Mouse (Mus musculus) midbrain, embryonic 13.5 days (tissue): ENCODE measurements around the gene Sh3pxd2a. TPM values are rescaled to one million over a fixed set of nuclear protein-coding genes. Genes with fewer than 3 reads are reported as not detected.

Experiments
- ATAC-seq: fragments of 200-750 bp; cut with Nextera tagmentation; 2 replicates; pipeline ENCODE4 v1.8.0; 2017; ENCODE audit warnings: mild to moderate bottlenecking, moderate TSS enrichment, moderate library complexity
- H3K27ac ChIP-seq: fragments of 300-500 bp; sonication (generic); 2 replicates; pipeline ENCODE4 v1.5.1; 2015; ENCODE audit warnings: inconsistent platforms, mild to moderate bottlenecking, moderate library complexity
- H3K27me3 ChIP-seq: fragments of 300-500 bp; sonication (generic); 2 replicates; pipeline ENCODE4 v1.6.1; 2015; ENCODE audit warnings: mild to moderate bottlenecking, inconsistent platforms
- H3K36me3 ChIP-seq: fragments of 300-500 bp; sonication (generic); 2 replicates; pipeline ENCODE4 v1.6.1; 2015; ENCODE audit warnings: mild to moderate bottlenecking, inconsistent platforms
- H3K4me1 ChIP-seq: fragments of 300-500 bp; sonication (generic); replicated peaks from 2 replicates; pipeline ENCODE4 v1.6.1; 2015; ENCODE audit warnings: inconsistent platforms
- H3K4me2 ChIP-seq: fragments of 300-500 bp; sonication (generic); replicated peaks from 2 replicates; pipeline ENCODE4 v1.6.1; 2015; ENCODE audit warnings: moderate library complexity, mild to moderate bottlenecking, inconsistent platforms
- H3K4me3 ChIP-seq: fragments of 300-500 bp; sonication (generic); replicated peaks from 2 replicates; pipeline ENCODE4 v1.5.1; 2015; ENCODE audit warnings: mild to moderate bottlenecking, inconsistent platforms
- H3K9ac ChIP-seq: fragments of 300-500 bp; sonication (generic); replicated peaks from 2 replicates; pipeline ENCODE4 v1.6.1; 2015; ENCODE audit warnings: mild to moderate bottlenecking, inconsistent platforms
- H3K9me3 ChIP-seq: fragments of 300-500 bp; sonication (generic); 2 replicates; pipeline ENCODE4 v1.6.1; 2016; ENCODE audit warnings: mild to moderate bottlenecking, inconsistent platforms
- WGBS: fragments of 180-500 bp; shearing (Covaris S2); methylation state at CpG from one replicate; pipeline ENCODE4 v1.1.7; 2015; 5-methylcytosine and 5-hydroxymethylcytosine counted together
- polyA plus RNA-seq: library from polyadenylated mRNA; unstranded; fragments of >200 nt; fragmentation: Nextera tagmentation; extraction: Ambion mirVana; gene quantifications from 2 replicates; pipeline ENCODE4 v1.2.1, GENCODE M21; 2015

The Sh3pxd2a gene
- polyA plus RNA-seq, 1 experiment from 2014 or later = 2.2 TPM

DNA sequence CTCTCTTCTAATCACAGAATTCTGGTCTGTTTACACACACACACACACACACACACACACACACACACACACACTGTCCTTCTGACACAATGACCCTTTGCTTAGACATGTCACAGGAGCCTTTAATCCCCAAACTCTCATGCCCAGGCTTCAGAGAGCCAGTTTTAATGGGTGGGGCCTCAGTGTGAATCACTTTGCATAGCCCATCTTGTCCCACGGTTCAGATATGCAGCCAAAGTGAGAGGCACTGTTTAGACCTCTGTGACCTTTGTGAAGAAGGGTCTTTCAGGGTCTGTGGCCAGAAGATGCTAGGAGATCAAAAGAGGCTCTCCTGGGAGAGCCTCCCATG is 148.3 kb downstream of the Sh3pxd2a start:
- WGBS = 3% methylated on average over 1 of the region's 1 CpGs
- Histone ChIP-seq H3K27ac (no peak overlapping the region), H3K4me3 (no peak overlapping the region), H3K9ac (no peak overlapping the region), H3K4me1 (peaks cover 57% of the 10 kb centered on the region), H3K4me2 (no peak overlapping the region), H3K9me3 (no peaks in the 10 kb centered on the region), H3K27me3 (peaks cover 8% of the 10 kb centered on the region; the same call in 1 of the 2 replicates), H3K36me3 (no peaks in the 10 kb centered on the region)
- no peak for ATAC-seq

DNA sequence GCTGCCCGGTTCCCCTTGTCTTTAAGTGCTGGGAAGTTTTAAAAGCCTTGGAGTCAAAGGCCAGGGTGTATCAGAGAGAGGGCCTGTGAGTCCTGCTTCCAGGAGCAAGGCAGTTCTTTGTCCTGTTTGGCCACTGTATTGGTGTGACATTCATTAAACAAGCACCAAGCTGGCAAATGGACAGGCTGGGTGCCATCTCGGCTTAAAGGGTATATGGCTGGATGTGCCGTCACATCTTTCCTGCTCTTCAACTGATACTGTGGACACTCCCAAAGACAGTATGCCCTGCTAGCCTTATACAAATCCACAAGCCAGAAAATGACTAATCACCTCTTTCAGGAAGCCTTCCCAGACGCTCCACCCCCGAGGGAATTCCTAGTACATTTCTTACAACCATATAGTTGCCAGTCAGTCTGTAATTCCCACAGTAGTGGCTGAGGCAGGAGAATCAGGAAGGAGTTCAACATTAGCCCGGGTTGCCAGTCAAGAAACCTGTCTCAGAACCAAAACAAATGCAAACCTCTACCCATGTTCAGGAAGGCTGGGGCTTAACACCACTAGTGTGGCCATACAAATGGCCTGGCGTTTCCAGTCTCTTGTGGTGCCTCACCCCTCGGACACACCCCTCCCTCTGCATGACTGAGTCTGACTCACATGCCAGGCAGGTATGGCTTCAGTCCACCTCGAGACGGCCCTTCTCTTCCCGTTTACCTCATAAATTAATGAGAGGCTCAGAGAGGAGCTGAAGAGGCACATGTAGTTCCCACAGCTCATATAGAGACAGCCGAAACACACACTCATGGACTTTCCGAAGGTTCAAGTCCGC is 148.9 kb downstream of the Sh3pxd2a start:
- H3K4me2 ChIP-seq = peak overlapping the region; percentile 60
- peaks cover 51% of the 10 kb centered on the region for H3K4me1 ChIP-seq
- WGBS = 55% methylated on average over 14 of the region's 14 CpGs

GRCm38 (mm10) chr19:47314076-47314941 is 149.9 kb downstream of the Sh3pxd2a start:
- Histone ChIP-seq H3K4me3 (peak overlapping the region; percentile 35), H3K4me1 (peaks cover 44% of the 10 kb centered on the region), H3K4me2 (peak overlapping the region; percentile 60), H3K27ac (peak overlapping the region; percentile 37), H3K36me3 (no peaks in the 10 kb centered on the region), H3K9me3 (no peaks in the 10 kb centered on the region), H3K27me3 (peaks cover 8% of the 10 kb centered on the region; the same call in 1 of the 2 replicates), H3K9ac (peak overlapping the region; percentile 64)
- 2% methylated on average over 49 of the region's 49 CpGs for WGBS
- ATAC-seq = peak; percentile 57

More for the DNA sequence above, 148.9 kb downstream of the Sh3pxd2a start:
- Histone ChIP-seq H3K9ac (no peak overlapping the region), H3K4me3 (no peak overlapping the region), H3K36me3 (no peaks in the 10 kb centered on the region), H3K27ac (no peak overlapping the region), H3K9me3 (no peaks in the 10 kb centered on the region), H3K27me3 (peaks cover 8% of the 10 kb centered on the region; the same call in 1 of the 2 replicates)
- ATAC-seq = no peak

GRCm38 (mm10) chr19:47313387-47314075 is 150.7 kb downstream of the Sh3pxd2a start:
- peak overlapping the region; percentile 60 for H3K4me2 ChIP-seq
- peak; percentile 28; the same call in 1 of the 2 replicates for ATAC-seq
- peaks cover 8% of the 10 kb centered on the region; the same call in 1 of the 2 replicates for H3K27me3 ChIP-seq
- 11% methylated on average over 11 of the region's 11 CpGs for WGBS
- peak overlapping the region; percentile 64 for H3K9ac ChIP-seq
- H3K27ac ChIP-seq = peak overlapping the region; percentile 37; the same call in 1 of the 2 replicates
- no peaks in the 10 kb centered on the region for H3K9me3 ChIP-seq
- H3K4me1 ChIP-seq = peaks cover 44% of the 10 kb centered on the region
- peak overlapping the region; percentile 35 for H3K4me3 ChIP-seq
- H3K36me3 ChIP-seq = no peaks in the 10 kb centered on the region

GRCm38 (mm10) chr19:47311162-47311561 is 153.0 kb downstream of the Sh3pxd2a start:
- WGBS = 97% methylated on average over 4 of the region's 4 CpGs
- Histone ChIP-seq H3K27ac (no peak overlapping the region), H3K4me3 (no peak overlapping the region), H3K4me1 (peaks cover 27% of the 10 kb centered on the region), H3K9me3 (no peaks in the 10 kb centered on the region), H3K4me2 (no peak overlapping the region), H3K27me3 (peaks cover 8% of the 10 kb centered on the region; the same call in 1 of the 2 replicates), H3K9ac (no peak overlapping the region), H3K36me3 (no peaks in the 10 kb centered on the region)
- no peak for ATAC-seq

- WGBS = 96% methylated on average over 12 of the region's 12 CpGs
- H3K9me3 ChIP-seq = no peaks in the 10 kb centered on the region
- H3K36me3 ChIP-seq = no peaks in the 10 kb centered on the region
- H3K9ac ChIP-seq = no peak overlapping the region
- H3K27me3 ChIP-seq = 0 out of 2 replicates have a peak, but pooled peaks cover under 1% of the 10 kb centered on the region
- no peak overlapping the region for H3K4me3 ChIP-seq
- H3K4me1 ChIP-seq = peaks cover 18% of the 10 kb centered on the region
- no peak overlapping the region for H3K27ac ChIP-seq
- no peak for ATAC-seq
- no peak overlapping the region for H3K4me2 ChIP-seq
Measured at GRCm38 (mm10) chr19:47309824-47310223, 154.4 kb downstream of the Sh3pxd2a start.

DNA sequence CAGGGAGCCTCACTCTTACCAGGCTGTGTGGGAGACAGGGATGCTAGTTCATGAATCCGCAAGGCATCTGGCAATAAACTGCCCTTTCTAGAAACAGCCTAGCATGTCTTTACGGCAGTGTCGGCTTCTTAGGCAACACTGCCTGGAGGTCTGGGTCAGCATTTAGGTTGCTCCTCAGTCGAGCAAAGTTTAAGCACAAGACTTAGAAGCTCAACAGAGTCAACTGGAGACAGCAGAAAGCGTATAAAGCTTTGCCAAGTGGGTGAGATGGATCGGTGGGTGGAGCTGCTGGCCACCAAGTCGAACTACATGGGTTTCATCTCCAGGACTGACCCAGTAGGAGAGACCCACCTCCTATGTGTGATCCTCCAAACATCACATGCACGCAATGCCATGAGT is 157.3 kb downstream of the Sh3pxd2a start:
- no peak overlapping the region for H3K4me2 ChIP-seq
- no peak overlapping the region for H3K4me3 ChIP-seq
- no peak overlapping the region for H3K27ac ChIP-seq
- no peaks in the 10 kb centered on the region for H3K9me3 ChIP-seq
- H3K36me3 ChIP-seq = no peaks in the 10 kb centered on the region
- ATAC-seq = no peak
- no peaks in the 10 kb centered on the region for H3K27me3 ChIP-seq
- no peak overlapping the region for H3K9ac ChIP-seq
- 92% methylated on average over 8 of the region's 8 CpGs for WGBS
- peaks cover 10% of the 10 kb centered on the region for H3K4me1 ChIP-seq

- no peaks in the 10 kb centered on the region for H3K27me3 ChIP-seq
- peaks cover 16% of the 10 kb centered on the region for H3K4me1 ChIP-seq
- no peaks in the 10 kb centered on the region for H3K36me3 ChIP-seq
- no peak overlapping the region for H3K9ac ChIP-seq
- 93% methylated on average over 14 of the region's 14 CpGs for WGBS
- no peak overlapping the region for H3K4me3 ChIP-seq
- H3K27ac ChIP-seq = no peak overlapping the region
- no peak overlapping the region for H3K4me2 ChIP-seq
- no peaks in the 10 kb centered on the region for H3K9me3 ChIP-seq
- ATAC-seq = no peak
Measured at GRCm38 (mm10) chr19:47306128-47306916, 157.9 kb downstream of the Sh3pxd2a start.

DNA sequence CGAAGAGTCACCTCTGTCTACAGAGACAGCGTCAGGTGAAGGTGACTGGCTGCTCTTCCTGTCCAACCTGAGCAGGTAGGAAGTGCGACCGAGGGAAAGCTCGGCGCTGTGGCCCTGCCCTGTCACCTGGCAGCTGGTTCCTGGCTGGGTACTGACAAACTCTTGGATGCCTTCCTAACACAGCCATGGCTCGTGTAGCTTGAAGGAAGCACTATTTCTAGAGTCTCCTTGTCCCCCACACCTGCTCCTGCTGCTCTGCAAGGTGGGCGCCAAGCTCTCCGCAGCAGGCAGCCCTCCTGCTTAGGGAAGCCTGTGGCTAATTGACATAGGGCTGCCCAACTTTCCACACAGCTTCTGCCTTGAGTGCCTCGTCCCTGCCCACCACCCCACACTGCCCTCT is 158.8 kb downstream of the Sh3pxd2a start:
- WGBS = 91% methylated on average over 10 of the region's 10 CpGs
- H3K36me3 ChIP-seq = no peaks in the 10 kb centered on the region
- H3K4me3 ChIP-seq = no peak overlapping the region
- no peaks in the 10 kb centered on the region for H3K27me3 ChIP-seq
- no peak overlapping the region for H3K4me2 ChIP-seq
- H3K4me1 ChIP-seq = peaks cover 25% of the 10 kb centered on the region
- H3K9me3 ChIP-seq = no peaks in the 10 kb centered on the region
- no peak for ATAC-seq
- H3K27ac ChIP-seq = no peak overlapping the region
- no peak overlapping the region for H3K9ac ChIP-seq

DNA sequence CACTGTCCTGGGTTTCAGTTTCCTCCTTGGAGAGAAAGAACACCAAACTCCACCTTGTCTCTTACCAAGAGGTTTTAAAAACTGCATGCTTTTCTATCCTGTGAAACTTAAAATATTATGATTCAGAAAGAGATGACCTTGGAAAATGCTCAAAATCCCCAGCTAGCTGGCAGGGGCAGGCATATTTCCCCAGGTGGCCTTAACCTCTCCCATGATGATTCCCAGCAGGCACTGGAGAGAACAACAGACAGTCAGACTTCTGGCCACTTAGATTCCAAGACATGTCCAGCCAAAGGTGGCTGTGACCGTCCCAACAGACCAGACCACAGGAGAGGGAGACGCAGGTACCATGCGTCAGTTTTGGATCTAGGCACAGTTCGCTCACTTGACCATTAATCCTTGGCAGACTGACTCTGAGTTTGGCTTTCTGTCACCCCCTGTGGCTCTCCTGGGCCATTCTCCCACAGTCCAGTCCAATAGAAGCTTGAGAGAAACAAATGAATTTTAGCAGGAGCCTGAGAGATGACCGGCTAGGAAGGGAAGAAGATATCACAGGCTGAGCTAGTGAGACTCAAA is 159.9 kb downstream of the Sh3pxd2a start:
- no peaks in the 10 kb centered on the region for H3K27me3 ChIP-seq
- H3K4me3 ChIP-seq = no peak overlapping the region
- no peak for ATAC-seq
- no peak overlapping the region for H3K4me2 ChIP-seq
- H3K4me1 ChIP-seq = peaks cover 25% of the 10 kb centered on the region
- H3K9me3 ChIP-seq = no peaks in the 10 kb centered on the region
- no peak overlapping the region for H3K9ac ChIP-seq
- H3K36me3 ChIP-seq = no peaks in the 10 kb centered on the region
- no peak overlapping the region for H3K27ac ChIP-seq
- 88% methylated on average over 5 of the region's 5 CpGs for WGBS

- Histone ChIP-seq H3K9me3 (no peaks in the 10 kb centered on the region), H3K36me3 (no peaks in the 10 kb centered on the region), H3K27ac (0 out of 2 replicates have a peak overlapping the region, but pooled peaks have one; percentile 78), H3K9ac (no peak overlapping the region), H3K4me1 (peaks cover 25% of the 10 kb centered on the region), H3K27me3 (no peaks in the 10 kb centered on the region), H3K4me2 (no peak overlapping the region), H3K4me3 (no peak overlapping the region)
- no peak for ATAC-seq
- WGBS = 77% methylated on average over 10 of the region's 10 CpGs
Measured at GRCm38 (mm10) chr19:47303128-47303527, 161.1 kb downstream of the Sh3pxd2a start.
